Mouse (Mus musculus) limb, embryonic 13.5 days (tissue): ENCODE data around the gene Myo16. TPM values are rescaled to one million over a fixed set of nuclear protein-coding genes. Genes with fewer than 3 reads are reported as not detected.

Experiments used
- ATAC-seq: fragments of 200-750 bp; cut with Nextera tagmentation; 2 replicates; pipeline ENCODE4 v1.8.0; 2017; ENCODE audit warnings: low read depth, moderate number of reproducible peaks, moderate TSS enrichment; ENCODE audit not compliant: low FRiP score
- H3K27ac ChIP-seq: fragments of 300-500 bp; sonication (generic); 2 replicates; pipeline ENCODE4 v1.5.1; 2015; ENCODE audit warnings: inconsistent platforms, mild to moderate bottlenecking, moderate library complexity
- H3K27me3 ChIP-seq: fragments of 300-500 bp; sonication (generic); 2 replicates; pipeline ENCODE4 v1.6.1; 2015; ENCODE audit warnings: mild to moderate bottlenecking, inconsistent platforms
- H3K36me3 ChIP-seq: fragments of 300-500 bp; sonication (generic); 2 replicates; pipeline ENCODE4 v1.6.1; 2015; ENCODE audit warnings: inconsistent platforms, mild to moderate bottlenecking, moderate library complexity
- H3K4me1 ChIP-seq: fragments of 300-500 bp; sonication (generic); 2 replicates; pipeline ENCODE4 v1.6.1; 2015; ENCODE audit warnings: inconsistent platforms
- H3K4me2 ChIP-seq: fragments of 300-500 bp; sonication (generic); replicated peaks from 2 replicates; pipeline ENCODE4 v1.6.1; 2015; ENCODE audit warnings: inconsistent platforms, mild to moderate bottlenecking, moderate library complexity
- H3K4me3 ChIP-seq: fragments of 300-500 bp; sonication (generic); 2 replicates; pipeline ENCODE4 v1.5.1; 2015; ENCODE audit warnings: moderate library complexity, mild to moderate bottlenecking, inconsistent platforms
- H3K9ac ChIP-seq: fragments of 300-500 bp; sonication (generic); 2 replicates; pipeline ENCODE4 v1.6.1; 2015; ENCODE audit warnings: mild to moderate bottlenecking, inconsistent platforms
- H3K9me3 ChIP-seq: fragments of 300-500 bp; sonication (generic); 2 replicates; pipeline ENCODE4 v1.6.1; 2016; ENCODE audit warnings: inconsistent platforms
- WGBS: fragments of 180-500 bp; shearing (Covaris S2); methylation state at CpG from one replicate; pipeline ENCODE4 v1.1.7; 2015; 5-methylcytosine and 5-hydroxymethylcytosine counted together
- polyA plus RNA-seq: library from polyadenylated mRNA; unstranded; fragments of >200 nt; fragmentation: Nextera tagmentation; extraction: Ambion mirVana; gene quantifications from 2 replicates; pipeline ENCODE4 v1.2.1, GENCODE M21; 2015

The Myo16 gene
- polyA plus RNA-seq, 1 experiment from 2014 or later, result 0.70 TPM

- 82% methylated on average over 9 of the region's 9 CpGs for WGBS
- Histone ChIP-seq H3K4me3 (no peak overlapping the region), H3K27ac (no peak overlapping the region), H3K4me2 (no peak overlapping the region), H3K27me3 (0 out of 2 replicates have a peak, but pooled peaks cover 3% of the 10 kb centered on the region), H3K36me3 (no peaks in the 10 kb centered on the region), H3K9me3 (no peaks in the 10 kb centered on the region), H3K4me1 (peaks cover 5% of the 10 kb centered on the region; the same call in 1 of the 2 replicates), H3K9ac (no peak overlapping the region)
- ATAC-seq, result no peak
Observed at GRCm38 (mm10) chr8:10677840-10678410, 524.2 kb downstream of the Myo16 start.

- no peaks in the 10 kb centered on the region for H3K36me3 ChIP-seq
- H3K4me2 ChIP-seq, result no peak overlapping the region
- no peak overlapping the region for H3K4me3 ChIP-seq
- no peak overlapping the region for H3K9ac ChIP-seq
- no peaks in the 10 kb centered on the region for H3K27me3 ChIP-seq
- no peak for ATAC-seq
- no peak overlapping the region for H3K27ac ChIP-seq
- 65% methylated on average over 7 of the region's 7 CpGs for whole genome bisulfite sequencing
- no peaks in the 10 kb centered on the region for H3K9me3 ChIP-seq
- peaks cover 5% of the 10 kb centered on the region; the same call in 1 of the 2 replicates for H3K4me1 ChIP-seq
Observed at GRCm38 (mm10) chr8:10681926-10682325, 528.2 kb downstream of the Myo16 start.

- H3K4me1 ChIP-seq, result no peaks in the 10 kb centered on the region
- ATAC-seq, result no peak
- H3K4me3 ChIP-seq, result no peak overlapping the region
- H3K4me2 ChIP-seq, result no peak overlapping the region
- H3K27me3 ChIP-seq, result no peaks in the 10 kb centered on the region
- H3K9me3 ChIP-seq, result no peaks in the 10 kb centered on the region
- H3K27ac ChIP-seq, result no peak overlapping the region
- no peak overlapping the region for H3K9ac ChIP-seq
- no peaks in the 10 kb centered on the region for H3K36me3 ChIP-seq
- 77% methylated on average over 8 of the region's 8 CpGs for WGBS
Observed at GRCm38 (mm10) chr8:10683088-10683487, 529.4 kb downstream of the Myo16 start.

Other genes starting within 250 kb of the Myo16 start
- gene Lig4, start 176.2 kb upstream of the Myo16 start, polyA plus RNA-seq, result 6.5 and 6.9 TPM in 2 replicates
- gene Abhd13, start 176.2 kb upstream of the Myo16 start, polyA plus RNA-seq, result 16.2 and 17.2 TPM in 2 replicates
- 2.3 and 2.9 TPM in 2 replicates for gene Tnfsf13b, start 147.4 kb upstream of the Myo16 start, polyA plus RNA-seq